Mouse (Mus musculus): ENCODE measurements around the gene Lce1m.

GRCm38 (mm10) chr3:93052826-93053474, 34.1 kb upstream of the Lce1m start:
- TF ChIP-seq EP300 (IDR thresholded peaks at IDR 0.05; ENCODE audit: low read depth) = no peak
- peak; percentile 22; the same call in 1 of the 2 replicates for TF ChIP-seq CTCF (IDR thresholded peaks at IDR 0.05; ENCODE audit: low read depth)
